Mouse (Mus musculus): Measurements from ENCODE around the gene Cdkn2b.

Cdkn2b gene

GRCm38 (mm10) chr4:89310491-89311254 lies at the start of gene Cdkn2b:
TSS of gene Cdkn2b (minus strand) at chr4:89311039.
- DNase-seq (ENCODE audit: low spot score in 2 of 2): peak; percentile 59 to 66

GRCm38 (mm10) chr4:89360349-89360748 lies 49.5 kb upstream of the Cdkn2b start:
- no peak for DNase-seq (ENCODE audit: low spot score in 2 of 2)

GRCm38 (mm10) chr4:89359506-89359905 lies 48.7 kb upstream of the Cdkn2b start:
- DNase-seq (ENCODE audit: low spot score in 2 of 2): no peak

- no peak for DNase-seq (ENCODE audit: low spot score in 2 of 2)
Measured at GRCm38 (mm10) chr4:89353935-89354334, 43.1 kb upstream of the Cdkn2b start.

- DNase-seq (ENCODE audit: low spot score in 2 of 2): no peak
Measured at GRCm38 (mm10) chr4:89353071-89353582, 42.3 kb upstream of the Cdkn2b start.

GRCm38 (mm10) chr4:89351474-89351873 lies 40.6 kb upstream of the Cdkn2b start:
- no peak for DNase-seq (ENCODE audit: low spot score in 2 of 2)

GRCm38 (mm10) chr4:89350938-89351451 lies 40.2 kb upstream of the Cdkn2b start:
- no peak for DNase-seq (ENCODE audit: low spot score in 2 of 2)

GRCm38 (mm10) chr4:89350391-89350790 lies 39.6 kb upstream of the Cdkn2b start:
- no peak for DNase-seq (ENCODE audit: low spot score in 2 of 2)

- no peak for DNase-seq (ENCODE audit: low spot score in 2 of 2)
Measured at GRCm38 (mm10) chr4:89348842-89349241, 38.0 kb upstream of the Cdkn2b start.

GRCm38 (mm10) chr4:89313461-89313860 lies 2.6 kb upstream of the Cdkn2b start:
- no peak for DNase-seq (ENCODE audit: low spot score in 2 of 2)

- DNase-seq (ENCODE audit: low spot score in 2 of 2): no peak
Measured at GRCm38 (mm10) chr4:89309996-89310395, 843 bp downstream of the Cdkn2b start.

GRCm38 (mm10) chr4:89308001-89308400 lies 2.8 kb downstream of the Cdkn2b start:
- no peak for DNase-seq (ENCODE audit: low spot score in 2 of 2)

- DNase-seq (ENCODE audit: low spot score in 2 of 2): no peak
Measured at GRCm38 (mm10) chr4:89306798-89307365, 4.0 kb downstream of the Cdkn2b start.

- DNase-seq (ENCODE audit: low spot score in 2 of 2): no peak
Measured at GRCm38 (mm10) chr4:89305691-89306090, 5.1 kb downstream of the Cdkn2b start.

- no peak for DNase-seq (ENCODE audit: low spot score in 2 of 2)
Measured at GRCm38 (mm10) chr4:89303281-89303995, 7.4 kb downstream of the Cdkn2b start.

- no peak for DNase-seq (ENCODE audit: low spot score in 2 of 2)
Measured at GRCm38 (mm10) chr4:89302129-89302528, 8.7 kb downstream of the Cdkn2b start.

GRCm38 (mm10) chr4:89299721-89300120 lies 11.1 kb downstream of the Cdkn2b start:
- DNase-seq (ENCODE audit: low spot score in 2 of 2): no peak

GRCm38 (mm10) chr4:89295441-89296220 lies 15.2 kb downstream of the Cdkn2b start:
- no peak for DNase-seq (ENCODE audit: low spot score in 2 of 2)

GRCm38 (mm10) chr4:89294486-89295440 lies 16.1 kb downstream of the Cdkn2b start, which contains the start of gene Cdkn2a:
TSS of gene Cdkn2a (minus strand) at chr4:89294653.
- DNase-seq (ENCODE audit: low spot score in 2 of 2): peak; percentile 53 to 58

- DNase-seq (ENCODE audit: low spot score in 2 of 2): no peak
Measured at GRCm38 (mm10) chr4:89294091-89294485, 16.8 kb downstream of the Cdkn2b start.
